Mouse (Mus musculus): ENCODE results near the gene Acly. TPM values are rescaled to one million over a fixed set of nuclear protein-coding genes. Genes with fewer than 3 reads are reported as not detected.
A peak's percentile ranks its signal among the peaks of the same experiment; 100 is the strongest.

Gene Acly
- polyA plus RNA-seq, 1 experiment from 2014 or later = 29.5 TPM

DNA sequence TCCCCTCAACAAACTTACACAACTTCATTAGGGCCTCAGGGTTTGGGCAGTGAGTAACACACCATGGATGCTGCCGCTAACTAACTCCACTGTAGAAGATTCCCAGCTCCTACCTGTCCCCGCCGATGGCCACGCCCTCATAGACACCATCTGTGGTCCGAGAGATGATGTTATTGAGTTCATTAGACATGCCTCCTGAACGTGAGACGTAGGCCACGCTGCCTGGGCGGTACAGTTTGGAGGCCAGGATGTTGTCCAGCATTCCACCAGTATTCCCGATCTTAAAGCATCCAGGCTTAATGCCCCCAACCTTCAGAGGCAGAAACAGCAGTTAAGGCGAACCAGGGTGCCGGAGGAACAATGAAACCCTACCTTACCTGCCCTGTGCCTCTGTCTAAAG lies 34.0 kb downstream of the Acly start:
- peaks cover 72% of the 10 kb centered on the region for H3K36me3 ChIP-seq (ENCODE audit: control insufficient read depth, insufficient read depth)

GRCm38 (mm10) chr11:100490951-100491350 lies 36.8 kb downstream of the Acly start:
- no peak for ATAC-seq
- Histone ChIP-seq H3K27me3 (replicated peaks; ENCODE audit: control insufficient read depth, insufficient read depth, low read length) (no peaks in the 10 kb centered on the region), H3K9ac (ENCODE audit: low read depth, low read length) (no peak overlapping the region), H3K4me1 (replicated peaks; ENCODE audit: control insufficient read depth, insufficient read depth, low read length) (no peaks in the 10 kb centered on the region), H3K36me3 (ENCODE audit: control insufficient read depth, insufficient read depth) (peaks cover 66% of the 10 kb centered on the region), H3K4me3 (ENCODE audit: low read depth, low read length) (no peak overlapping the region), H3K9me3 (ENCODE audit: control insufficient read depth) (no peaks in the 10 kb centered on the region), H3K4me2 (replicated peaks; ENCODE audit: low read depth) (no peak overlapping the region), H3K27ac (ENCODE audit: low read depth, low read length) (no peak overlapping the region; the same call in 1 of the 2 replicates)
- TF ChIP-seq CTCF (IDR thresholded peaks at IDR 0.05; ENCODE audit: low read depth) = peak; percentile 68
- WGBS = 81% methylated on average over 6 of the region's 6 CpGs

More for the DNA sequence above, 34.0 kb downstream of the Acly start:
- WGBS = 89% methylated on average over 12 of the region's 12 CpGs
- no peak for TF ChIP-seq CTCF (IDR thresholded peaks at IDR 0.05; ENCODE audit: low read depth)
- H3K9me3 ChIP-seq (ENCODE audit: control insufficient read depth) = no peaks in the 10 kb centered on the region
- no peaks in the 10 kb centered on the region for H3K4me1 ChIP-seq (replicated peaks; ENCODE audit: control insufficient read depth, insufficient read depth, low read length)
- H3K4me3 ChIP-seq (ENCODE audit: low read depth, low read length) = no peak overlapping the region
- ATAC-seq = no peak
- H3K9ac ChIP-seq (ENCODE audit: low read depth, low read length) = no peak overlapping the region
- H3K27me3 ChIP-seq (replicated peaks; ENCODE audit: control insufficient read depth, insufficient read depth, low read length) = no peaks in the 10 kb centered on the region
- no peak overlapping the region for H3K4me2 ChIP-seq (replicated peaks; ENCODE audit: low read depth)
- H3K27ac ChIP-seq (ENCODE audit: low read depth, low read length) = no peak overlapping the region

GRCm38 (mm10) chr11:100485801-100486538 lies 41.8 kb downstream of the Acly start:
- Histone ChIP-seq H3K4me3 (ENCODE audit: low read depth, low read length) (no peak overlapping the region), H3K27me3 (replicated peaks; ENCODE audit: control insufficient read depth, insufficient read depth, low read length) (no peaks in the 10 kb centered on the region), H3K4me1 (replicated peaks; ENCODE audit: control insufficient read depth, insufficient read depth, low read length) (no peaks in the 10 kb centered on the region), H3K36me3 (ENCODE audit: control insufficient read depth, insufficient read depth) (peaks cover 66% of the 10 kb centered on the region), H3K9ac (ENCODE audit: low read depth, low read length) (no peak overlapping the region), H3K9me3 (ENCODE audit: control insufficient read depth) (no peaks in the 10 kb centered on the region), H3K4me2 (replicated peaks; ENCODE audit: low read depth) (no peak overlapping the region), H3K27ac (ENCODE audit: low read depth, low read length) (no peak overlapping the region)
- ATAC-seq = peak; percentile 38; the same call in 1 of the 2 replicates
- peak; percentile 80 for TF ChIP-seq CTCF (IDR thresholded peaks at IDR 0.05; ENCODE audit: low read depth)
- 73% methylated on average over 8 of the region's 8 CpGs for WGBS

GRCm38 (mm10) chr11:100484461-100484860 lies 43.3 kb downstream of the Acly start:
- no peak for ATAC-seq
- 91% methylated on average over 3 of the region's 3 CpGs for WGBS
- no peak for TF ChIP-seq CTCF (IDR thresholded peaks at IDR 0.05; ENCODE audit: low read depth)
- H3K36me3 ChIP-seq (ENCODE audit: control insufficient read depth, insufficient read depth) = peaks cover 76% of the 10 kb centered on the region
- no peak overlapping the region for H3K4me2 ChIP-seq (replicated peaks; ENCODE audit: low read depth)
- H3K27me3 ChIP-seq (replicated peaks; ENCODE audit: control insufficient read depth, insufficient read depth, low read length) = no peaks in the 10 kb centered on the region
- H3K9me3 ChIP-seq (ENCODE audit: control insufficient read depth) = no peaks in the 10 kb centered on the region
- H3K9ac ChIP-seq (ENCODE audit: low read depth, low read length) = no peak overlapping the region
- no peak overlapping the region for H3K4me3 ChIP-seq (ENCODE audit: low read depth, low read length)
- no peaks in the 10 kb centered on the region for H3K4me1 ChIP-seq (replicated peaks; ENCODE audit: control insufficient read depth, insufficient read depth, low read length)
- no peak overlapping the region for H3K27ac ChIP-seq (ENCODE audit: low read depth, low read length)

DNA sequence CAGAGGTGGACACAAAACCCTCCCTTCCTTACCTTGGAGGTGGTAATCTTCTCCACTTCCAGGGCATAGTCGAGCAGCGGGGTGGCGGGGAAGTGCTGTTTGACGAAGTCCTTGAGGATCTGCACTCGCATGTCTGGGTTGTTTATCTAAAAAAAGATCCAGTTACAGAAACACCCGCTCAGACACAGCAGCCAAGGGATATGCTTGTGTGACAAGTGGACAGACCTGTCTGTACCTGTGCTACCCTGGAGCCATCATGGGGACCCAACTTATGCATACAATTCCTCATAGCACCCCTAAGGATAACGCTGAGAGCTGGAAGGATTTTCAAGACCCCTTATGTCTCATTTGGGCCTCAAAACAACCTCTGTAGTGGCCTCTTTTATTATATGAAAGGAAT lies 48.6 kb downstream of the Acly start:
- no peak for ATAC-seq

DNA sequence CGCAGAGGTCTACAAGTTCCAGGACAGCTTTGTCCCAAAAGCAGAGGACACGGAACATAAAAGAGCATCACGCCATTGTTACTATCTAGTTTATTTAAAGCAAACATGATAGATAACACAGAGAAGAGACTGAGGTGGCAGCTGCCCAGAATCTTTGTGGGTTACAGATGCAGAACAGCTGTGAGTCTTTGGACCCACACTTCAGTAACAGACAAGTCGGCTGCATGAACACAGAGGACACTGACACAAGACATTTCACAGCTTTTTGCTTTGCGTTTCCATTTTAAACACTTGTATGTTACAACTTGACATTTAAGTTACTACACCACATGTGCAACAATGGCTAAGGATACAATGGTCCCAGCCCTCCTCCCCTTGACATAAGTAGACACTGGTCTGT lies 51.5 kb downstream of the Acly start:
- no peak for TF ChIP-seq CTCF (IDR thresholded peaks at IDR 0.05; ENCODE audit: low read depth)
- no peaks in the 10 kb centered on the region for H3K27me3 ChIP-seq (replicated peaks; ENCODE audit: control insufficient read depth, insufficient read depth, low read length)
- no peak overlapping the region for H3K4me3 ChIP-seq (ENCODE audit: low read depth, low read length)
- ATAC-seq = no peak
- H3K4me2 ChIP-seq (replicated peaks; ENCODE audit: low read depth) = no peak overlapping the region
- H3K27ac ChIP-seq (ENCODE audit: low read depth, low read length) = no peak overlapping the region
- 77% methylated on average over 5 of the region's 5 CpGs for WGBS
- peaks cover 41% of the 10 kb centered on the region for H3K36me3 ChIP-seq (ENCODE audit: control insufficient read depth, insufficient read depth)
- no peaks in the 10 kb centered on the region for H3K9me3 ChIP-seq (ENCODE audit: control insufficient read depth)
- no peaks in the 10 kb centered on the region for H3K4me1 ChIP-seq (replicated peaks; ENCODE audit: control insufficient read depth, insufficient read depth, low read length)
- no peak overlapping the region for H3K9ac ChIP-seq (ENCODE audit: low read depth, low read length)

More for the DNA sequence above, 48.6 kb downstream of the Acly start:
- Histone ChIP-seq H3K4me2 (replicated peaks; ENCODE audit: low read depth) (no peak overlapping the region), H3K27ac (ENCODE audit: low read depth, low read length) (no peak overlapping the region), H3K9ac (ENCODE audit: low read depth, low read length) (no peak overlapping the region), H3K36me3 (ENCODE audit: control insufficient read depth, insufficient read depth) (peaks cover 62% of the 10 kb centered on the region), H3K27me3 (replicated peaks; ENCODE audit: control insufficient read depth, insufficient read depth, low read length) (no peaks in the 10 kb centered on the region), H3K4me3 (ENCODE audit: low read depth, low read length) (no peak overlapping the region), H3K4me1 (replicated peaks; ENCODE audit: control insufficient read depth, insufficient read depth, low read length) (no peaks in the 10 kb centered on the region), H3K9me3 (ENCODE audit: control insufficient read depth) (no peaks in the 10 kb centered on the region)
- no peak for TF ChIP-seq CTCF (IDR thresholded peaks at IDR 0.05; ENCODE audit: low read depth)
- 53% methylated on average over 7 of the region's 7 CpGs for WGBS
